Mouse (Mus musculus): ENCODE data around the gene Gm9507.
A peak's percentile ranks its signal among the peaks of the same experiment; 100 is the strongest.
"Not testable (repeated sequence)": the region's sequence is repeated elsewhere in the genome, so short reads cannot be mapped to it uniquely, and the experiment has no call there.

Gm9507 gene

DNA sequence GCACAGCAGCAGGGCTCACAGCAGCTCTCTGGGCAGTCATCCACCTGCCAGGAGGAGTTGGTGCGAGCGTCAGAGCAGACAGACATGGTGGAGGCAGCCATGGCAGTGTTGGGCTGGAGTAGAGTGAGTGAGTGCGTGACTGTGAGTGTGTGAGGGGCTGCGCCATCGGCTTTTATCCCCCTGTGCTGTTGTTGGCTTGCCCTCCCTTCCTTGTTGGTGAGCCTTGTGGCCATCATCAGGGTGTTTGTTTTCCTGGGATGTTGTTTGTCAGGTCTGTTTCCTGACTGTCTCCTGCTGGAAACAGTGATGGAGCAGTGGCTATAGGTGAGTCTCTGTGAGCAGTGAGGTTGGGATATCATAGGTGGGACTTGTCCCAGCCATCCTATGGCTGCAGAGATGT lies at the start of gene Gm9507:
Gm9507 (minus strand) TSS at position 101 of the 400 bp plus-strand sequence.
- peak in 1 of 2 experiments; percentile 47 for DNase-seq (ENCODE audit: low spot score in 2 of 2)

DNA sequence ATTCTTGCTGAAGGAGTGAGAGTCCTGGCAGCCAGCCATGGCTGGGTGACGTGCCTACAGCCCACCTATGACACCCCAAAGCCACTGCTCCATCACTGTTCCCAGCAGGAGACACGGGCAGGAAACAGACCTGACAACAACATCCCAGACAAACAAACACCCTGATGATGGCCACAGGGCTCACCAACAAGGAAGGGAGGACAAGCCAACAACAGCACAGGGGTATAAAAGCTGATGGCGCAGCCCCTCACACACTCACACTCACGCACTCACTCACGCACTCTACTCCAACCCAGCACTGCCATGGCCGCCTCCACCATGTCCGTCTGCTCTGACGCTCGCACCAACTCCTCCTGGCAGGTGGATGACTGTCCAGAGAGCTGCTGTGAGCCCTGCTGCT lies 40.9 kb upstream of the Gm9507 start, which contains the start of gene Gm10318:
Gm10318 (plus strand) TSS at position 301 of the 400 bp plus-strand sequence.
- DNase-seq (ENCODE audit: low spot score in 2 of 2) = no peak

GRCm38 (mm10) chr10:77847538-77847937 lies 35.9 kb upstream of the Gm9507 start:
- no peak for DNase-seq (ENCODE audit: low spot score in 2 of 2)

DNA sequence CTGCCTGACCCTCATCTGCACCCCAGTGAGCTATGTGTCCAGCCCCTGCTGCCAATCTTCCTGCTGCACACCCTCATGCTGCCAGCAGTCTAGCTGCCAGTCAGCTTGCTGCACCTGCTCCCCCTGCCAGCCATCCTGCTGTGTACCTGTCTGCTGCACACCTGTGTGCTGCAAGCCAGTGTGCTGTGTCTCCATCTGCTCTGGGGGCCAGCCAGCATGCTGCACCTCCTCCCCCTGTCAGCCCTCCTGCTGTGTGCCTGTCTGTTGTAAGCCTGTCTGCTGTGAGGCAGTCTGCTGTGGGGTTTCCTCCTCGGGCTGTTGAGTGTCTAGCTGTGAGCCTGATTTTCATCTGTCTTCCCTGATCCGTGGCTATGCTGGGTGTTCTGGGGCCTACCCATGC lies 35.3 kb upstream of the Gm9507 start:
- DNase-seq (ENCODE audit: low spot score in 2 of 2) = no peak

- DNase-seq (ENCODE audit: low spot score in 2 of 2) = no peak
Observed at GRCm38 (mm10) chr10:77846503-77846902, 34.9 kb upstream of the Gm9507 start, which contains the start of gene Gm36176. Gene Gm36176 (plus strand): TSS chr10:77846803.

- no peak for DNase-seq (ENCODE audit: low spot score in 2 of 2)
Observed at GRCm38 (mm10) chr10:77839006-77839405, 27.4 kb upstream of the Gm9507 start.

- no peak for DNase-seq (ENCODE audit: low spot score in 2 of 2)
Observed at GRCm38 (mm10) chr10:77835647-77836046, 24.0 kb upstream of the Gm9507 start, which contains the start of gene Krtap10-10. Gene Krtap10-10 (plus strand): TSS chr10:77835947.

- DNase-seq (ENCODE audit: low spot score in 2 of 2) = no peak
Observed at GRCm38 (mm10) chr10:77826951-77827350, 15.3 kb upstream of the Gm9507 start, which contains the start of gene Krtap10-4. Gene Krtap10-4 (minus strand): TSS chr10:77827095.

DNA sequence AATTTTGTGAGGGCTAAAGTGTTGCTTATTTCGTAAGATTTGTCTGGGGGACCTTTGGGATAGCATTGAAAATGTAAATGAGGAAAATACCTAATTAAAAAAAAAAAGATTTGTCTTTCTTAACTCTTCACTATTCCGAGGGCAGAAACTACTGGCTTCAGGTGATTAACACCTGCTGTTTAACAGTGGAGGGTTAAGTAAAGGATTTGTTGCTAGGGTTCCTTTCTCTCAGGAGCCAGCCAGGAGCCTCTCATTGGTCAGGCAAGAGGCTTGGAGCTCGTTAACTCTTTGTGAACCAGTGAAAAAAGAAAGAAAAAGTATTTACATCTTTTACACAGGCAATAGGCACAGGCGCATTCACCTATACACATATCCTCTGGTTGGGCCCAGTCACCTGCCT lies 7.6 kb upstream of the Gm9507 start:
- DNase-seq (ENCODE audit: low spot score in 2 of 2) = no peak

GRCm38 (mm10) chr10:77818523-77818922 lies 6.9 kb upstream of the Gm9507 start:
- DNase-seq (ENCODE audit: low spot score in 2 of 2) = no peak

DNA sequence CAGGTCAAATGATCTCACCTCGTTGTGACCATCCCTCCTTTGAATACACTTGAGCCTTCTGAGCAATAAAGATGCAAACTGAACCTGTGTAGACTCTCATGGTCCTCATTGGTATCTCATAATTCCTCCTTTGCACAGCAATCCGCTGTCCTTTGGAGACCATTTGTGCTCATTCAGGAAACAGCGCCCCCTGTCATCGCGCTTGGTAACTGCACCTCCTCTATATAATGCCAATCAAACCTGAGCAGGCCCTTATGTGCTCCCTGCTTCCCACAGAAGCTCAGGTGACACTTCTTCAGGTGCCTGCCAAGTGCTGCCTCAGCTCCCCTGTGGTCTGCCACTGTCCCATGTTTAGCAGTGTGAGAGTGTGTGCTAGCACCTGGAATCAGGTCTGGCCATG lies 3.9 kb upstream of the Gm9507 start:
- DNase-seq (ENCODE audit: low spot score in 2 of 2) = no peak

DNA sequence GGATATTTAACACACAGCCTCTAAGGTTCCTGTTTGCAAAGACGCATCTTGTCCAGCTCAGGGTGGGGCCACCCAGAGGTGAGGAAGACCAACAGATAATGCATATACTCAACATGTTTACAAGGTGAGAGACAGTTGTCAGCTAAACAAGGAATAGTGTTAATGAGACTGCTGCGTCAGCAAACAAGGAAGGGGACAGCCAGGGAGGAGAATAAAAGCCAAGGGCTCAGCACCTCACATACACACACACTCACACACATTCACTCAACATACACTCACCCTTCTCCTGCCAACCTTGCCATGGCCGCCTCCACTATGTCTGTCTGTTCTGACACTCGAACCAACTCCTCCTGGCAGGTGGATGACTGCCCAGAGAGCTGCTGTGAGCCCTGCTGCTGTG lies 2.7 kb upstream of the Gm9507 start, which contains the start of gene Gm2696:
Gm2696 (plus strand) TSS at position 301 of the 400 bp plus-strand sequence.
- no peak for DNase-seq (ENCODE audit: low spot score in 2 of 2)

- no peak for DNase-seq (ENCODE audit: low spot score in 2 of 2)
Observed at GRCm38 (mm10) chr10:77804095-77804494, 7.5 kb downstream of the Gm9507 start.

DNA sequence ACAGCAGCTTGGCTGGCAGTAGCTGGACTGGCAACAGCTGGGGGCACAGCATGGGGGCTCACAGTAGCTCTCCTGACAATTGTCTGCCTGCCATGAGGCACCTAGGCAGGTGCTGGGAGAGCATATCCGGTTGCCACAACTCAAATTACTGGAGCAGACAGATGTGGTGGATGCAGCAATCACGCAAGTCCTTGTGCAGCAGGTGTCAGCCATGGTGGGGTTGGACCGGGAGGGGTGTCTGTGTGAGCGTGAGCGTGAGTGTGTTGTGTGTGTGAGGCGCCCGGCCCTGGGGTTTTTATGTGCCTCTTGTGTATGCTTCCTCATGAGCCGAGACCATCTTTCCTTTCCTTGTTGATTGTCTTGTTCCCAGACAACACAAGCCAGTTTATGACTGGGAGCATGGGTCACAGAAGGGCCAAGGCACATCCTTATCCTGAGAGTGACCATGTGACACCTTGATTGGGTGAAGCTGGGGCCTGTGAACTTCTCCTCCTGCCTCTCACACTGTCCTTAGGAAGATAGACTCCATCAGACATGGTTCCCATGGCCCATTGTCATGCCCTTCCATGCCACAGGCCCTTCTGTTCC lies 12.6 kb downstream of the Gm9507 start, which contains the start of gene Gm19668:
Gm19668 (minus strand) TSS at position 213 of the 588 bp plus-strand sequence.
- DNase-seq (ENCODE audit: low spot score in 2 of 2) = no peak

- DNase-seq (ENCODE audit: low spot score in 2 of 2) = not testable (repeated sequence)
Observed at GRCm38 (mm10) chr10:77798164-77798920, 13.3 kb downstream of the Gm9507 start.

- DNase-seq (ENCODE audit: low spot score in 2 of 2) = no peak
Observed at GRCm38 (mm10) chr10:77797677-77798076, 14.0 kb downstream of the Gm9507 start.

DNA sequence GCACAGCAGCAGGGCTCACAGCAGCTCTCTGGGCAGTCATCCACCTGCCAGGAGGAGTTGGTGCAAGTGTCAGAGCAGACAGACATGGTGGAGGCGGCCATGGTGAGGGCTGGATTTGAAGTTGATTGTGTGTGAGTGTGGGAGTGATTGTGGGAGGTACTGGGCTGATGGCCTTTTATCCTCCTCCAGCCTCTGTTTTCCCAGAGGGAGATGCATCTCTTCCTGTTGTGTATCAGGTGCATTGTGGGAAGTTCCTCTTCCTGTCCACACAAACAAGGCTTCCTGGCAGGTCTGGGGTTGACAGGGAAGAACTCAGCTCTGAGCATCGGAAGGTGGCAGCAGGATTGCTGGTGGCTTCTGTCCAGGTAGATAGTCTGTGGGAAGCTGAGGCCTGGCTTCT lies 16.7 kb downstream of the Gm9507 start, which contains the start of gene Gm9639:
Gm9639 (minus strand) TSS at position 101 of the 400 bp plus-strand sequence.
- no peak for DNase-seq (ENCODE audit: low spot score in 2 of 2)

DNA sequence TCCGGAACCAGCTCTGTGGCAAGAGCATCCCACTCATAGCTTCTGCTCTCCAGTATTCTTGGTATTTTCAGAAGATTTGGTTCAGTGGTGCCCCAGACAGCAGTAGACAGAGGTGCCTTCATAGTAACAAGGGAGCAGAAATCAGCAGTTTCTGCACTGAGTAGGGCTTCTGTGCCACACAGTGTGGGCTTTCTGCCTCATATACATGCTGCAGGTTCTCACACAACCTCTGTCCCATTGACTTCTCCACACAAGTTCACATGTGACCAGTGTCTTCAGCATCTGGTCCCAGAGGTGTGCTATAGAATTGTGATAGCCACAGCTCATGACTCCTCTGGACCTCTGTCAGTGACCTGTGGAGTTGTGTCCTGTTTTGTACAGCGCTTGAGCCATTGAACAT lies 23.0 kb downstream of the Gm9507 start:
- DNase-seq (ENCODE audit: low spot score in 2 of 2) = no peak

- not testable (repeated sequence) for DNase-seq (ENCODE audit: low spot score in 2 of 2)
Observed at GRCm38 (mm10) chr10:77787876-77788275, 23.8 kb downstream of the Gm9507 start, which contains the start of gene Gm7137. Gene Gm7137 (minus strand): TSS chr10:77788200.

DNA sequence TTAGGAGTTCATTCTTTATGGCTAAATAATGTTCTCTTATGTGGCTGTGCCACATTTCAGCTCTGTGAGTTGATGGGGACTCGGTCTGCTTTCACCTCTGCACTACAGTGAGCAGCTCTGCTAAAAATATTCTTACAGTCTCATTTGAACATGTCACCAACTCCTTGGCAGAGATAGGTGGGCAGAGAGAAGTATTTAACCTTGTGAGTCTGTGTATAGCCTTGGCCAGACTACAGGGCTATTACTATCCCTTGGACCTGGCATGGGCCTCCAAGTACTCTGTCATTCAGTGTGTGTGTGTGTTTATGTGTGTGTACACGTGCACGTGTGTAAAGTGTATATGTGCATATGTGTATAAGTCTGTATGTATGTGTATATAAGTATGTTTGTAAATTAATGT lies 28.2 kb downstream of the Gm9507 start:
- not testable (repeated sequence) for DNase-seq (ENCODE audit: low spot score in 2 of 2)

GRCm38 (mm10) chr10:77782442-77782841 lies 29.2 kb downstream of the Gm9507 start, which contains the start of gene Gm3250:
Gene Gm3250 (minus strand): TSS chr10:77782542.
- not testable (repeated sequence) for DNase-seq (ENCODE audit: low spot score in 2 of 2)

DNA sequence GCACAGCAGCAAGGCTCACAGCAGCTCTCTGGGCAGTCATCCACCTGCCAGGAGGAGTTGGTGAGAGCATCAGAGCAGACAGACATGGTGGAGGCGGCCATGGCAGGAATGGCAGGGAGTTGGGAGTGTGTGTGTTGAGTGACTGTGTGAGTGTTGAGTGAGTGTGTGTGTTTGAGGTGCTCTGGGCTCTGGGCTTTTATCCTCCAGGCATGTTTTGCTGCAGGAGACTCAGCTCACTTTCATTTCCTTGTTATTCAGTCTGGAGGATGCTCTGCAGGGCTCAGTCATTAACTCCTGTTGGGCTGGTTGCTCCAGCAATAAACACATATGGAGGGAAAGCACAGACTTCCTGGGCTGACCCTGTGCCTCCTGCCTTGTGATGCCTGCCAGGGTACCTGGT lies 34.8 kb downstream of the Gm9507 start, which contains the start of gene Gm7138:
Gm7138 (minus strand) TSS at position 101 of the 400 bp plus-strand sequence.
- not testable (repeated sequence) for DNase-seq (ENCODE audit: low spot score in 2 of 2)

Measured in urinary bladder, postnatal 4 days (tissue).